Mouse (Mus musculus) mesoderm, embryonic 11.5 days (tissue): Measurements from ENCODE around the gene Tulp2.

Experiments
- DNase-seq: peaks from one replicate; pipeline ENCODE4 v3.0.0-alpha.2; 2012; ENCODE audit warnings: low read depth, low spot score

Gene Tulp2

DNA sequence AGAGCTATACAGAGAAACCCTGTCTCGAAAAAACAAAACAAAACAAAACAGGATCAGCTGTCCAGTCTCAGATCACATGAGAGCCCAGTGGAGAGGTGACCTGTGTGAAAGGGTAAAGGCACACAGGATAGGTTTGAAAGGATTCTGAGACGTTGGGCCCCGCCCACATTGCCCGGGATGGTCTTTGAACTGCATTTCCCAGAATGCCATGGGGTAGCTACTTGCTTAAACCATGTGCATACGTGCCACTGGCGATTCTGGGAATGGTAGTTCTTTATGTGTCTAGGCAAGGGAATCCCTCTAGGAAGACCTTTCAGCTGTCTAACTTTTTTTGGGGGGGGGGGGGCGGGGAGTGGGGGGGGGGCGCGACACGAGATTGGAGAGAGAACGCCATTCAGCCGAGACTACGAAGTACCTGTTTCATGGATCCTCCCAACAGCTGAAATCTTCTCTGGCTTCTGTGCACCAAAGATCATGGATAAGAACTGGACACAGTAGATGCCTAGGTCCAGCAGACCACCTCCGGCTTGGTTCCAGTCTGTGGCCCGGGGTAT, at the start of gene Tulp2:
Tulp2 (plus strand) TSS at position 504 of the 554 bp plus-strand sequence.
- DNase-seq, result peak; percentile 43

GRCm38 (mm10) chr7:45433835-45434202, 47.9 kb upstream of the Tulp2 start:
- DNase-seq, result no peak

GRCm38 (mm10) chr7:45434203-45435015, 47.3 kb upstream of the Tulp2 start, which contains the start of gene Gys1:
TSS of gene Gys1 (plus strand) at chr7:45434844.
- peak; percentile 100 for DNase-seq

DNA sequence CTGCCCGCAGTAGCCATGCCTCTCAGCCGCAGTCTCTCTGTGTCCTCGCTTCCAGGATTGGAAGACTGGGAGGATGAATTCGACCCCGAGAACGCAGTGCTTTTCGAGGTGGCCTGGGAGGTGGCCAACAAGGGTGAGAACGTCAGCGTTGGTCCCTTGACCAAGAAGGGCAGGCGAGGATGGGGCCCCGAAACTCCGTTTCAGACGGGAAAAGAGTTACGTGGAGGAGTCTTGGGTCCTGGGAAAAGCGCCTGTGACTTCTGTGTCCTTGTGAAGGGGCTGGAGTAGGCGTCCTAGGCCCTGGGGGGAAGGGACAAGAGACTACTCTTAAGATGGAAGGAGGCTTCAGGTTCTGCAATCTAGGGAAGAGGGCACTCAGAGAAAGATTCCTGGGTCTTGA, 46.6 kb upstream of the Tulp2 start:
- no peak for DNase-seq

GRCm38 (mm10) chr7:45436444-45436843, 45.2 kb upstream of the Tulp2 start:
- DNase-seq, result no peak

GRCm38 (mm10) chr7:45437046-45437445, 44.6 kb upstream of the Tulp2 start:
- DNase-seq, result no peak

DNA sequence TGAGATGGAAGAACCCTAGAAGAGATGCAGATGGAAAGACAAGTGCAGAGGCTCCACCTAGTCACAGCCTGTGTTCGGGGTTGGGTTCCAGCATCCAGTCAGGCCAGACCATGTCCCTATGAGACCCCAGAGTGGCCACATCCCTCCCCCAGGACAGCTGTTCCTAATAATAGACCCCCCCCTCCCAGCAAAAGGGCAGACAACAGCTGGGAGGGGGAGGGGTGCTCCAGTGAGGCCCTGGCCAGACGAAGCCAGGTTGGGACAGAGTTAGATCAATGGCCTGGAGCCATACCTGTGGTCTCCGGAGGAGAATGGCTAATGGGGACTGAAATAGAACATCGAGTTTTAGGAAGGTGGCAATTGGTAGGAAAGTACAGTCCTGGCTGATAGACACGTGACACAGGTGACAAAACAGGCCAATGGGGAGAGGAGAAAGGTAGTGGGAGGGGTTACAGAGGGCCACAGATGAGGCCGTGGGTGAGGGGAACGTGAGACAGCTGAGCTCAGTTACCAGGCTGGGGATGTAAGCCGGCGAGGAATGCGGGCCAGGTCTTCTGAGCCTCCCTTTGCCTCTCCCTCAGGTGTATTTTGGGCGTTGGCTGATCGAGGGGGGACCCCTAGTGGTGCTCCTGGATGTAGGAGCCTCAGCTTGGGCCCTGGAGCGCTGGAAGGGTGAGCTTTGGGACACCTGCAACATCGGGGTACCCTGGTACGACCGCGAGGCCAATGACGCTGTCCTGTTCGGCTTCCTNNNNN, 44.0 kb upstream of the Tulp2 start, which contains the start of gene Ruvbl2:
Ruvbl2 (minus strand) TSS at position 576 of the 756 bp plus-strand sequence.
- DNase-seq, result no peak

- no peak for DNase-seq
These were observed 37.9 kb upstream of the Tulp2 start for GRCm38 (mm10) chr7:45443526-45444420.

GRCm38 (mm10) chr7:45446589-45446988, 35.1 kb upstream of the Tulp2 start:
- DNase-seq, result no peak

- no peak for DNase-seq
These were observed 34.2 kb upstream of the Tulp2 start for GRCm38 (mm10) chr7:45447325-45447990.

DNA sequence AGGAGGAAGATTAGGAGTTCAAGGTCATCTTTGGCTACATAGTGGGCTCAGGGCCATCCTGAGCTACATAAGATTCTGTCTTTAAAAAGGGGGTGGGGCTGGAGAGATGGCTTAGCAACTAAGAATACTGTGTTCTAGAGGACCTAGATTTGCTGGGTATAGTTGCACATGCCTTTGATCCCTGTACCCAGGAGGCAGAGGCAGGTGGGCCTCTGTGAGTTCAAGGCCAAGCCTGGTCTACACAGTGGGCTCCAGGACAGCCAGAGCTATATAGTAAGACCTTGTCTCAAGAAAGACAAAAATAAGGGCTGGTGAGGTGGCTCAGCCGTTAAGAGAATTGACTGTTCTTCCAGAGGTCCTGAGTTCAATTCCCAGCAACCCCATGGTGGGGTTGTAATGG, 31.7 kb upstream of the Tulp2 start:
- no peak for DNase-seq

DNA sequence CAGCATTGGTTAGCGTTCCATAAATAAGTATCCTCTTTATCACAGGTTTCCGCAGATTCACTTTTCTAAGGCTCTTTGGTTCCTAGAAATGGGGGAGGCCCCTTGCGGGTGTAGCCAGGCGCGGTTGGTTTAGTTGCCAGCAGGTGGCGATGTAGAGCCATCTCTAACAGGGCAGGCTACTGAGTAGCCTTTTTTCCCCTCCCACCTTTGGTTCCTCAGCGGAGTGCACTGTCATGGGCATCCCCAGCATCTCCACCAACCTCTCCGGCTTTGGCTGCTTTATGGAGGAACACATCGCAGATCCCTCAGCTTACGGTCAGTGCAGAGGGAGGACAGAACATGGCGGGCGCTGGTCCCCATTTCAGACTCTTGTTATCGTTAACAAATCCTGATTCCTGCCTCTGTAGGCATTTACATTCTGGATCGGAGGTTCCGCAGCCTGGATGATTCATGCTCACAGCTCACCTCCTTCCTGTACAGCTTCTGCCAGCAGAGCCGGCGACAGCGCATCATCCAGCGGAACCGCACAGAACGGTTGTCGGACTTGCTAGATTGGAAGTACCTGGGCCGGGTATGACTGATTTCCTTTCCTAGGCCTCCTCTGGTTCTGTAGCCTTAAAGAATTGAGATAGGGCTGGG, 30.2 kb upstream of the Tulp2 start:
- DNase-seq, result peak; percentile 89

DNA sequence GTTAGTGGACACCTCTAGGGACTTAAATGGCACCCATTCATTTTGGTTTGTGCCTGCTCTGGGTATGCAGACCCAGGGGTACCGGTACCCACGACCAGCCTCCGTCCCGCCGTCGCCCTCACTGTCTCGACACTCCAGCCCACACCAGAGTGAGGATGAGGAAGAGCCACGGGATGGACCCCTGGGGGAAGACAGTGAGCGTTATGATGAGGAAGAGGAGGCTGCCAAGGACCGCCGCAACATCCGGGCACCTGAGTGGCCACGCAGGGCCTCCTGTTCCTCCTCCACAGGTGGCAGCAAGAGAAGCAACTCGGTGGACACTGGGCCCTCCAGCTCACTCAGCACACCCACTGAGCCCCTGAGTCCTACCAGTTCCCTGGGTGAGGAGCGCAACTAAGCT, 26.7 kb upstream of the Tulp2 start:
- DNase-seq, result no peak

DNA sequence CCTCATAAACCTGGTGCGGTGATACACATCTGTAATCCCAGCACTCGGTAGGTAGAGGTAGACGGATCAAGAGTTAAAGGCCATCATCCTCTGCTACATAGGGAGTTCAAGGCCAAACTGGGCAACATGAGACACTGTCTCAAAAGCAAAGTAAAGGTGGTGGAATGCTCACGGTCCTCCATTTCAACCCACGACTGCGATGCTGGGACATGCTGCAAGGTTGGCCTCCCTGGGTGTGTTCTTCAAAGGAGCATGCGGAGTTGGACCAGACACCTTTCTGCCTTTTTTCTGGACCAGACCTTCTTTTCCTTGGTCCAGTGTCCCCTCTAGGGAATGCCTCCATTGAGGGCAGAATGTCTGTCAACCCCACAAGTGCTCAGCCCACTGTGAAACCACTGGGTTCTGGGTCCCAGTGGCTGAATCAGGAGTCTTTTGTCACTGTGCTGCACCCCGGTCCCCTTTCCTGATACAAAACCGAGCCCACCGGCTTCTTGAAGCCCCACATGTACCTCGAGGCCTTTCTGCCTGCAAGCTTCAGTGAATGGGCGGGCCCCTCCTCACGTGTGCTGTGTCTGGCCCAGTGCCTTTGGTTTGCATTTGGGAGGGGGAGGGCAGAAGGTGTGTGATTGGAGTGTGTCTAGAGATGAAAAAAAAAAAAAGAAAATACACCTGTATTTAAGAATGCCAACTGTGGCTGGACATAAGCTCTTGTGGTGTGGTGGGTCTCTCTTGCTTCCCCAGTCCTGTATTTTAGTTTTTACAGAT, 25.6 kb upstream of the Tulp2 start:
- no peak for DNase-seq

DNA sequence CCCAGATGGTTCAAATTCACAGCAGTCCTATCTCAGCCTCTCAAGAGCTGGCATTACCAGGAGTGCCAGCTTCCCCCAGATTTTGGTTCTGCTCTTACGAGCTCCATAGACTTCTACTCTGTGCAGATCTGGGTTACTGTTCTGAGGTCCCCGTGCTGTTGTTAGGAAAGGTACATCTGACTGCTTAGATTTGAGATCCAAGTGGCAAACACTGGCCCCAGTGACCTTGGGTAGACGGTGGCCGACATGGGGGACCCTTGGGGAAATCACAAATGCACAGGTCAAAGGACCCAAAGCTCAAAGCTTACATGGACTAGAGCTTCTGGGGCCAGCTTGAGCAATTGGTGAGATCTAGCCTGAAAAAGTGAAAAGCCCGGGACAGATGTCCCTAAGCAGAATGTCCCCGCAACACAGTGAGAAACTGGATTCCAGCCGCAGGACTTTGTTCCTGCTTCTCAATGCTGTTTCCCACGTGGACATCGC, 24.9 kb upstream of the Tulp2 start:
- DNase-seq, result no peak

- DNase-seq, result no peak
These were observed 24.2 kb upstream of the Tulp2 start for GRCm38 (mm10) chr7:45457204-45458060.

DNA sequence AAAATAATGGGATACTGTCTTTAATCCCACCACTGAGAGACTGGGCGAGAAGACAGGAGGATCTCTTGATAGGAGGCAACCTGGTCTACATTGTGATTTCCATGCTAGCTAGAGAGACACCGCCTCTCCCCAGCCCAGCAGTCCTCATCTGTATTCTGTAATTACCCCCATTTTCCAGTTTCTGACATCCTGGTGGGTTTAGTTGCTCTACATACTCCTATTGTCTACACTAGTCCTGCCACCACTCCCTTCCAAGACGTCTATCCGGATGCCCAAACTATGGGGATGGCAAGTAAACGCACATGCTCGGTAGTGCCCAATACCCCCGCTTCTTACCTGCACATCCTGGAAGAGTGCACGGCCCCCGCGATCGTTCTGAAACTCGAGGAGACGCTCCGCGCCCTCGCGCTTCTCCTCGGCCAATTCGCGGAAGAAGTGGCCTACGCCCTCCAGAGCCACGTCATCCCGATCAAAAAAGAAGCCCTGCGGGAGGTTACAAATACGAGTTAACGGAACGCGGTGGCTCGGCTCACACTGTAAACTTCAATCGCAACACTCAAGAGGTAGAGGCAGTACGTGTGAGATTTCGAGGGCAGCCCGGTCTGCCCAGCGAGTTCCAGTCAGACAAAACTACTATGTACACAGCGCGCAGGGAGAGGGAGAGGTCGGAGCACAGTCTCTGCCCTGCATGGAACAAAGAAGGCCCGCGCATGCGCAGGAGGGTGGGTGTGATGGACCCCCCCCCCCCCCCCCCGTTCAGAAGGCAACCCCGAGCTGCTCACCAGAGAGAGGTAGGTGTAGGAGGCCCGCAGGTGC, 22.7 kb upstream of the Tulp2 start:
- DNase-seq, result peak; percentile 81
